Mouse (Mus musculus): Measurements from ENCODE around the gene Myo18b.

The Myo18b gene

GRCm38 (mm10) chr5:112665661-112666060, 230.5 kb downstream of the Myo18b start:
- DNase-seq = no peak

GRCm38 (mm10) chr5:112663701-112664100, 232.5 kb downstream of the Myo18b start:
- no peak for DNase-seq

GRCm38 (mm10) chr5:112660924-112661431, 235.2 kb downstream of the Myo18b start:
- DNase-seq = peak; percentile 52

DNA sequence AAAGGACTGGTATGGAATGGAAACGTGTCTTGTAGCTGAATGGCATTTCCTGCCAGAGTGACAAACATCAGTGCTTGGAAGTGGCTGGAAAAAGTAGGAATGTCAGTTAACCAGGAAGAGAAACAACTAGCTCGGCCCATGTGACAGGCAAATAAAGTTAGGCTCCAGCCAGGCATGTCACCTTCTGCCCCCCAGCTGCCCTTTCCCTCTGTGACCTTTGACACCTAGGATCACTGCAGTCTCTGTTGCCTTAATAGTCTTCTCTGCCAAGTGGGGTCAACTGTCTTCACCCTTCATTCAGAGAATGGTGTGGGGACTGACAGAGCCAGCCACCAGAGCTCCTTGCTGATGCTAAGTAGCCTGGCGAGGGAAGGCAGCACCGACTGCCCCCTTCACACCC, 236.9 kb downstream of the Myo18b start:
- no peak for DNase-seq

DNA sequence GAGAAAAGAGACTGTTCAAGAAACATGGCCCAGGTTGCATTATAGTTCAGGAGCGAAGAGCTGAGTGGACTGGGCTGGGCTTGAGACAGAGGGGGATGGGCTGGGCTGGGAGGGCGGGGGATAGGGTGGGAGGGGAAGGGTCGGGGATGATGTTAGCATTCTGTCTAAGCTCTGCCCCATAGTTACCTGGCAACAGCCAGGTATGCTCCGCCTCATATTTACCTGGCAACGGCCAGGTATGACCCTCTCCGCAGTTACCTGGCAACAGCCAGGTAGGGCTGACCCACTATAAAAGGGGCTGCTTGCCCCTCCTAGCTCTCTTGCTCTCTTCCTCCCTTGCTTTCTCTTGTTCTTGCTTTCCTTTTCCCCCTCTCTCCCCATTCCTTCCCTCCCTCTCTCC, 239.4 kb downstream of the Myo18b start:
- DNase-seq = no peak

- DNase-seq = no peak
Observed at GRCm38 (mm10) chr5:112655986-112656541, 240.1 kb downstream of the Myo18b start.

DNA sequence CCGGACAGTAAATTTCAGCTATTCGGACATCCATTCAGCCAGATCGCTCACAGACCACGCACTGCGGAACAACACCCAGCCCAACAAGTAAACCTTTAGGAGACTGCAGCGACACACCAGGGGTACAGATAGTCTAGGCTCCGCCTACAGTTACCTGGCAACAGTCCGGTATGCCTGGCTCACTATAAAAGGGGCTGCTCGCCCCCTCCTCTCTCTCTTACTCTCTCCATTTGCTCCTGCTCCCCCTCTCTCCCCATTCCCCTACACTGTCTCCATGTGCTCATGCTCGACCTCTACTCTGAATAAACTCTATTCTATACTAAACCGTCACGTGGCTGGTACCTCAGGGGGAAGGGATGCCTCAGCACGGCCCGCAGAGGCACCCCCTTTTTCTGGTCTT, 240.6 kb downstream of the Myo18b start:
- DNase-seq = no peak

- peak; percentile 47 for DNase-seq
Observed at GRCm38 (mm10) chr5:112652036-112652435, 244.1 kb downstream of the Myo18b start.

- DNase-seq = no peak
Observed at GRCm38 (mm10) chr5:112649164-112649702, 246.9 kb downstream of the Myo18b start.

- DNase-seq = no peak
Observed at GRCm38 (mm10) chr5:112646871-112647270, 249.3 kb downstream of the Myo18b start.

DNA sequence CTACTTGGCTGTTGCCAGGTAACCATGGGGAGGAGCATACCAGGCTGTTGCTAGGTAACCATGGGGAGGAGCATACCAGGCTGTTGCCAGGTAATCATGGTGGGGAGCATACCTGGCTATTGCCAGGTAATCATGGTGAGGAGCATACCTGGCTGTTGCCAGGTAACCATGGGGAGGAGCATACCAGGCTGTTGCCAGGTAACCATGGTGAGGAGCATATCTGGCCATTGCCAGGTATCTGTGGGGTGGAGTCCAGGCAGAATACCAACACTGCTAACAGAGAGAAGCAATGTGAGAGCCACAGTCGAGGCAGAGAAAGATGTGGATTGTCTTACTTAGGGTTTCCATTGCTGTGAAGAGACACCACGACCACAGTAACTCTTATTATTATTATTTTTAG, 250.6 kb downstream of the Myo18b start:
- DNase-seq = no peak

- DNase-seq = peak; percentile 51
Observed at GRCm38 (mm10) chr5:112643533-112644272, 252.5 kb downstream of the Myo18b start.

- DNase-seq = peak; percentile 44
Observed at GRCm38 (mm10) chr5:112642731-112643130, 253.4 kb downstream of the Myo18b start.

GRCm38 (mm10) chr5:112641770-112642169, 254.4 kb downstream of the Myo18b start:
- no peak for DNase-seq

DNA sequence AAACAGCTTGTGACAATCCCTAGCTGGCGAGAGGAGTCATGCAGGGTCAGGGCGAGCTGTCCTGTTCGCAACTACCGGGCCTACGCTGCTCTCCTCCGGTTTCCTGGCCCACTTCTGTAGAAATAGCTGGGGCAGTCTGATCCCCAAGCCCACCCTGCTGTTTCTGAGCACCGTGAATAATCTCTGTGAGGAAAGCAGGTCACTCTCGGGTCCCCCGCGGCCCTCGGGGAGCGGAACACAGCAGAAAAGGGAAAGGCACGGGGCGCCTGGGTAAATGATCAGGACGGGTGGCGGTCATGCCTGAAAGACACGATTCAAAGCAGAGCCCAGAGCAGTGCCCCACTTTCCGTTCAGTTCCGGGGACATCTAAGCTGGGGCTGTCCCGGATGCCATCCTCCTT, 255.0 kb downstream of the Myo18b start:
- no peak for DNase-seq

- peak; percentile 41 for DNase-seq
Observed at GRCm38 (mm10) chr5:112640651-112641050, 255.5 kb downstream of the Myo18b start.
